Mouse (Mus musculus): ENCODE measurements at regions not wholly inside any gene's neighbourhood (a gene's known extent, or its start where the extent isn't known, plus 50 kb on each side); places are given as distances from the start of the nearest gene placed in this dataset.
"Not testable (repeated sequence)": the region's sequence is repeated elsewhere in the genome, so short reads cannot be mapped to it uniquely, and the experiment has no call there.

DNA sequence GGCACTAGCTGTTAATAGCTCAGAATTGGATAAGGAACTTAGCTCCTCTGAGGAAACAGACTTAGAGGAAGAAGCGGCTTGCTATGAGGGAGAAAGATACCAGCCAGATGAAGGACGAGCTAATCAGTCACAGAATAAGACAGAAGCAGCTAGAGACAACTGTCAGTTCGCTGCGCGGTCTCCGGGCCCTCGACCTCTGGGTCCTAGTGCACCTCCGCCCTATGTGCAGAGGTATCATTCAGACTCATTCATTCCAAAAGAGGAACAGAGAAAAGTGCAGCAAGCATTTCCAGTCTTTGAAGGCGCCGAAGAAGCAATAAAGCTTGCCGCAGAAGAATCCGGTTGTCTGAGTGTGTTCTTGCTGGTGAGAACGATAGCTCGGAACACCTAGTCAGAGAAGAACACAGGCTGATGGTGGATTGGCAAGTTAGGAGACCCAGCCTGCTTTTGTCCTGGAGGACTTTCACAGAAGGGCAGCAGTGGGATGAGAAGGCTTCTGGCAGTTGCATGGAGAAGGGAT, 142.1 kb downstream of the Arrdc3 start:
- not testable (repeated sequence) for TF ChIP-seq CTCF (conservative IDR thresholded peaks at IDR 0.05 in 1 of 2, IDR thresholded peaks at IDR 0.05 in 1 of 2; ENCODE audit: low read depth in 2 of 2, low read length in 2 of 2); ZKSCAN1 (IDR thresholded peaks at IDR 0.05; ENCODE audit: borderline replicate concordance, low read depth, low read length); SIN3A (IDR thresholded peaks at IDR 0.05; ENCODE audit: low read length); CHD2 (IDR thresholded peaks at IDR 0.05; ENCODE audit: low read length); NELFE (IDR thresholded peaks at IDR 0.05; ENCODE audit: low read depth, low read length); ETS1 (conservative IDR thresholded peaks at IDR 0.05; ENCODE audit: low read depth, low read length); ELF1 (IDR thresholded peaks at IDR 0.05; ENCODE audit: low read depth, low read length); E2F4 (IDR thresholded peaks at IDR 0.05; ENCODE audit: insufficient replicate concordance, low read depth, low read length)

Data from CH12.LX (cell line).